Mouse (Mus musculus): ENCODE data around the gene Mpg.

The Mpg gene

GRCm38 (mm10) chr11:32230220-32230619 lies 3.9 kb downstream of the Mpg start:
- no peak for DNase-seq (ENCODE audit: low read depth, low spot score)

- no peak for DNase-seq (ENCODE audit: low read depth, low spot score)
These were observed 4.8 kb downstream of the Mpg start for GRCm38 (mm10) chr11:32231125-32231524.

GRCm38 (mm10) chr11:32232848-32233247 lies 6.5 kb downstream of the Mpg start:
- DNase-seq (ENCODE audit: low read depth, low spot score), result no peak

GRCm38 (mm10) chr11:32233895-32234294 lies 7.6 kb downstream of the Mpg start:
- DNase-seq (ENCODE audit: low read depth, low spot score), result no peak

GRCm38 (mm10) chr11:32234816-32235485 lies 8.6 kb downstream of the Mpg start:
- no peak for DNase-seq (ENCODE audit: low read depth, low spot score)

- no peak for DNase-seq (ENCODE audit: low read depth, low spot score)
These were observed 9.3 kb downstream of the Mpg start for GRCm38 (mm10) chr11:32235646-32236045.

- DNase-seq (ENCODE audit: low read depth, low spot score), result no peak
These were observed 9.8 kb downstream of the Mpg start for GRCm38 (mm10) chr11:32236132-32236531.

- DNase-seq (ENCODE audit: low read depth, low spot score), result peak; percentile 63
These were observed 10.6 kb downstream of the Mpg start for GRCm38 (mm10) chr11:32236712-32237410.

- no peak for DNase-seq (ENCODE audit: low read depth, low spot score)
These were observed 11.1 kb downstream of the Mpg start for GRCm38 (mm10) chr11:32237411-32237795.

GRCm38 (mm10) chr11:32238093-32238860 lies 12.0 kb downstream of the Mpg start:
- peak; percentile 64 for DNase-seq (ENCODE audit: low read depth, low spot score)

GRCm38 (mm10) chr11:32241391-32241790 lies 15.1 kb downstream of the Mpg start:
- no peak for DNase-seq (ENCODE audit: low read depth, low spot score)

- no peak for DNase-seq (ENCODE audit: low read depth, low spot score)
These were observed 15.9 kb downstream of the Mpg start for GRCm38 (mm10) chr11:32242209-32242608.

- DNase-seq (ENCODE audit: low read depth, low spot score), result peak; percentile 42
These were observed 17.1 kb downstream of the Mpg start for GRCm38 (mm10) chr11:32243205-32243955.

- DNase-seq (ENCODE audit: low read depth, low spot score), result no peak
These were observed 17.8 kb downstream of the Mpg start for GRCm38 (mm10) chr11:32244064-32244463.

GRCm38 (mm10) chr11:32244617-32245016 lies 18.3 kb downstream of the Mpg start:
- no peak for DNase-seq (ENCODE audit: low read depth, low spot score)

GRCm38 (mm10) chr11:32245614-32246013 lies 19.3 kb downstream of the Mpg start:
- no peak for DNase-seq (ENCODE audit: low read depth, low spot score)

GRCm38 (mm10) chr11:32247068-32247467 lies 20.8 kb downstream of the Mpg start:
- DNase-seq (ENCODE audit: low read depth, low spot score), result no peak

GRCm38 (mm10) chr11:32248350-32248749 lies 22.0 kb downstream of the Mpg start:
- DNase-seq (ENCODE audit: low read depth, low spot score), result no peak

- no peak for DNase-seq (ENCODE audit: low read depth, low spot score)
These were observed 24.8 kb downstream of the Mpg start for GRCm38 (mm10) chr11:32250880-32251763.

GRCm38 (mm10) chr11:32253121-32253520 lies 26.8 kb downstream of the Mpg start:
- no peak for DNase-seq (ENCODE audit: low read depth, low spot score)

GRCm38 (mm10) chr11:32256146-32256545 lies 29.8 kb downstream of the Mpg start:
- DNase-seq (ENCODE audit: low read depth, low spot score), result no peak
